Mouse (Mus musculus) thymus, postnatal 10 days (tissue): ENCODE measurements around the gene Ugt1a6b.

Experiments used
- DNase-seq, 2 experiments: peaks; one replicate each; pipeline ENCODE4 v3.0.0; 2021; ENCODE audit warnings: low spot score in 2 of 2

Gene Ugt1a6b

DNA sequence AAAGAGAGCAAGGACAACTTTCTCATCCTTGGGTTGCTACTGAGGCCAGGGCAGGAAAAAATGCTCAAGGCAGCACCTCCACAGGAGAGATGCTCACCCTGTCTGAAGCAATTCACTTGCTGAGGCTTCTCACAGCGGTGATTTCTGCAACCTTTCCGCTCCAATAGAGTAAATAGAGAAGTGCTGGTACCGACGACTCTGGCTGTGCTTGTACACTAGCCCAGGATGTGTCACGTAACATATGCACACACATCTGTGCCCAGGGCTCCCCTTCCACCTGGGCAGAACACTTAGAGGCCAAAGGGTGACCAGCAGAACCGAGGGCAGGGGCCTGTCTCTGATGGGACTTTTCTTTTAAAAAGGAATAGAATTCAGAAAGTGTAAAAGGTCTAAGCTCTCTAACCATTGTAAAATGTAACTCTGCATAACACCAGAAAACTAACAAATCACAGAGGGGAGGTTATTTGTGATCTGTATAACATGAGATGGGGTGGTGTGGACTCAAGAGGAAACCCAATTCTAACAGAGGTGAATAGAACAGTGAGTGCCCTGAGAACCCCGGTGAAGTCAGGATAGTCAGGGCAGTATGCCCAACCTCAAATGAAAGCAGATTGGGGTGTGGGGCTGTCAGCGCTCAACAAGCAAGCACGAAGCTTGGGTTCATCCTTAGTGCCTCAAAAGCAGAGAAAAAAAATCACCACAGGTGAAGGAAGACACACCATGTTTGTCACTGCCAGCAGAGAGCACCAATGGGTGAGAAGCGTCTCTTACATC, 157.7 kb downstream of the Ugt1a6b start:
- no peak for DNase-seq

DNA sequence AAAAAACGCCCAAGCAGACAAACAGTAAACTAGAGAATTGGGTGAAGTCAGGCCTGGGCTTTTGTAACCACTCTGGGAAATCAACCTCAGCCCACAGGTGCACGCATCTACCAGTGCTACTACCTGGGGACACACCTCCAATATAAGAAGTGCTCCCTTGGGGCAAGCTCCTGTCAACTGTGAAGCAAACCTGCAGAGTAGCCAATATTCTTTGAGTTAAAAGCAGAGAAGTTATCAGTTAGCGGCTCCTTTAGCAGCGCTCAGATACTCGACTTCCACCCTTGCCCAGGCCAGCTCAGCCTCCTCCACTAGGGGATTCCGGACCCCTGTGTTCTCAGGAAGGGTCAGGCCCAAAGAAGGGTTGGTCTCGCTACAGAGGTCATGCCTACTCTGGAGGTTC, 158.7 kb downstream of the Ugt1a6b start:
- DNase-seq, result no peak

GRCm38 (mm10) chr1:88262255-88262654, 159.2 kb downstream of the Ugt1a6b start:
- DNase-seq, result no peak

- no peak for DNase-seq
Measured at GRCm38 (mm10) chr1:88262961-88263360, 159.9 kb downstream of the Ugt1a6b start.

DNA sequence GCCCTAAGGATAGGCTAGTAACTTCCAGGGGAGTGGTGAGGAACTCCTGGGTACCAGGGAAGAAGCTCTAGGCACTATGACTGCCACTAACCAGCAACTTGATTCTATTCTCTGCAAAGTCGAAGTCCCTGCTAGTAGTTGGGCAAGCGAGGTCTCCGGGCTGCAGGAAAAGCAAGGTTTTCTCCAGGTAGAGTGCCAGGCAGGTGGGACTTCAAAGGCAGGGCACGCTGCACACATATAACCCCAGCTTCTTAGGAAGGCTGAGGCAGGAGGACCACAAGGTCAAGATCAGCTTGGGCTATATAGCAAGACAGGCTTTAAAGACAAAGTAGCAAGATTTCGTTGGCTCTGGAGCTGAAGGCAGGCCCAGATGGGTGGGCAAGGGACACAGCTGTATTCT, 160.7 kb downstream of the Ugt1a6b start:
- no peak for DNase-seq

GRCm38 (mm10) chr1:88264237-88264868, 161.3 kb downstream of the Ugt1a6b start:
- no peak for DNase-seq

DNA sequence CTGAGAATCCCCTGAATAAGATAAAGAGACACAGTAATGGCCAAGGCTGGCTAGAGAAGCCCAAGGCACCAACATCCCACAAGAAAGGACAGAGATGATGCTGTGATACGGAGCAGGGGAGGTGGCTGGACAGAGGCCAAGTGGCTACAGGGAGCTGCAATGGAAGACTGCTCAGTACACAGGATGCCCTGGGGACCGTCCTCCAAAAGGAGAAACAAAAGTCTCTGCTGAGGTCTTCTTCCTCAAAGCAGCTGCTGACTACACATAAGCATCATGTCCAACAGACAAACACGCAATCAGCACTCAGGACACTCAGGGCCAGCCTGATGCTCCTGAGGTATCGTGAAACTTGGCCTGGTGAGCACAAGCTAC, 161.8 kb downstream of the Ugt1a6b start:
- DNase-seq, result no peak

GRCm38 (mm10) chr1:88266123-88266522, 163.1 kb downstream of the Ugt1a6b start:
- no peak for DNase-seq

- no peak for DNase-seq
Measured at GRCm38 (mm10) chr1:88267489-88267888, 164.4 kb downstream of the Ugt1a6b start.

DNA sequence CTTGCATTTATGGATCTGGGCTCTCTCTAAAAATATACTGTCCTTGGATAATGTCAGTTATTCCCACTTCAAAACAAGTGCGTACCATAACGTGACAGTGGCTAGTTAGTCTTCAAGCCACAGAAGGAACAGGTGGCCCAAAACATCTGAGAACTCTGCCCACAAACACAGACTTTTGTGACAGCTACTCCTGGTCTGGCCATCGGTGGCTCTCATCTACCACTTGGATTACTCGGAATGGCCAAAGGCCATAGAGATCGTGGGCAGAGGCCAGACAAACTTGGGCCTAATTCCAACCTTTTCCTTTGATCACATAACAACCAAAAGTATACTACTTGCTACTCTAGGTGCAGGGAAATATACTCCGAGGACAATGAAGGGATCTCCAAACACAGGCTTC, 165.0 kb downstream of the Ugt1a6b start:
- DNase-seq, result no peak
